Comparison of ENCODE assay signal across 22 mouse cellular contexts in genomic region chr1:92119303-92119702, GRCm38 (mm10).
A peak's percentile ranks its signal among the peaks of the same experiment; 100 is the strongest.
DNase-seq lines count a peak whose midpoint lies in the region; ATAC-seq and TF ChIP-seq lines count a peak whose summit lies in the region.
"Had no signal": no experiment of that assay in that cellular context is flagged by ENCODE, and none has a peak within 500 bp of the region (broad histone marks: within the 10 kb centered on the region; RNA-seq: fewer than 3 reads in every experiment).

No protein-coding gene starts in this region.

- ATAC-seq in kidney, embryonic 15.5 days (replicated peaks; ENCODE audit: low FRiP score), result no peak
- ATAC-seq: intestine, postnatal 0 days; liver, embryonic 12.5 days; midbrain, embryonic 15.5 days had no signal

- no peak overlapping the region for H3K9ac ChIP-seq in kidney, embryonic 15.5 days
- H3K9ac ChIP-seq: hindbrain, embryonic 15.5 days; limb, embryonic 12.5 days; liver, embryonic 12.5 days; midbrain, embryonic 15.5 days; stomach, embryonic 15.5 days had no signal

- peaks cover 12% of the 10 kb centered on the region for H3K4me1 ChIP-seq in heart, embryonic 10.5 days
- H3K4me1 ChIP-seq in E14TG2a.4 (replicated peaks; ENCODE audit: low read depth, low read length), result peaks cover 87% of the 10 kb centered on the region
- H3K4me1 ChIP-seq in cerebellum, adult 2 months (ENCODE audit: control insufficient read depth, insufficient read depth, low read length), result peaks cover 21% of the 10 kb centered on the region
- H3K4me1 ChIP-seq in kidney, embryonic 15.5 days, result peaks cover 8% of the 10 kb centered on the region; the same call in 1 of the 2 replicates
- H3K4me1 ChIP-seq: hindbrain, embryonic 15.5 days; midbrain, embryonic 15.5 days had no signal

- H3K9me3 ChIP-seq in heart, embryonic 10.5 days, result no peaks in the 10 kb centered on the region
- H3K9me3 ChIP-seq in E14TG2a.4 (ENCODE audit: low read length), result no peaks in the 10 kb centered on the region
- no peaks in the 10 kb centered on the region for H3K9me3 ChIP-seq in kidney, embryonic 15.5 days (replicated peaks)
- H3K9me3 ChIP-seq: embryonic facial prominence, embryonic 10.5 days; hindbrain, embryonic 15.5 days; limb, embryonic 12.5 days; liver, embryonic 12.5 days; midbrain, embryonic 15.5 days; stomach, embryonic 15.5 days had no signal

- TF ChIP-seq POLR2A in cerebellum, adult 2 months (IDR thresholded peaks at IDR 0.05; ENCODE audit: borderline replicate concordance, insufficient read depth, low read length), result no peak

- no peaks in the 10 kb centered on the region for H3K27me3 ChIP-seq in heart, embryonic 10.5 days (ENCODE audit: insufficient read depth, poor library complexity, severe bottlenecking)
- H3K27me3 ChIP-seq in E14TG2a.4 (ENCODE audit: insufficient read depth, low read length), result no peaks in the 10 kb centered on the region
- no peaks in the 10 kb centered on the region for H3K27me3 ChIP-seq in cerebellum, adult 2 months (ENCODE audit: control insufficient read depth, insufficient read depth, low read length)
- H3K27me3 ChIP-seq in kidney, embryonic 15.5 days, result no peaks in the 10 kb centered on the region
- H3K27me3 ChIP-seq: hindbrain, embryonic 15.5 days; limb, embryonic 12.5 days; liver, embryonic 12.5 days; midbrain, embryonic 15.5 days; stomach, embryonic 15.5 days had no signal

- H3K27ac ChIP-seq in heart, embryonic 10.5 days, result peak overlapping the region; percentile 3; the same call in 1 of the 2 replicates
- H3K27ac ChIP-seq in cerebellum, adult 2 months (ENCODE audit: insufficient read depth, low read length), result no peak overlapping the region
- H3K27ac ChIP-seq in kidney, embryonic 15.5 days, result no peak overlapping the region
- H3K27ac ChIP-seq: embryonic facial prominence, embryonic 10.5 days; hindbrain, embryonic 15.5 days; limb, embryonic 12.5 days; liver, embryonic 12.5 days; midbrain, embryonic 15.5 days; stomach, embryonic 15.5 days had no signal

- H3K4me3 ChIP-seq in heart, embryonic 10.5 days, result no peak overlapping the region
- H3K4me3 ChIP-seq in E14TG2a.4 (replicated peaks; ENCODE audit: low read length), result peak overlapping the region; percentile 10; the same call in 1 of the 2 replicates
- H3K4me3 ChIP-seq in cerebellum, adult 2 months (replicated peaks; ENCODE audit: insufficient read depth, low read depth, low read length), result no peak overlapping the region
- no peak overlapping the region for H3K4me3 ChIP-seq in kidney, embryonic 15.5 days (replicated peaks)
- H3K4me3 ChIP-seq: embryonic facial prominence, embryonic 10.5 days; hindbrain, embryonic 15.5 days; limb, embryonic 12.5 days; liver, embryonic 12.5 days; midbrain, embryonic 15.5 days; myocyte; stomach, embryonic 15.5 days had no signal

- H3K4me2 ChIP-seq in kidney, embryonic 15.5 days, result no peak overlapping the region
- H3K4me2 ChIP-seq: heart, embryonic 11.5 days; hindbrain, embryonic 15.5 days; limb, embryonic 12.5 days; liver, embryonic 12.5 days; midbrain, embryonic 15.5 days; stomach, embryonic 15.5 days had no signal

- TF ChIP-seq CTCF in E14TG2a.4 (conservative IDR thresholded peaks at IDR 0.05; ENCODE audit: low read length), result no peak
- TF ChIP-seq CTCF in cerebellum, adult 2 months (IDR thresholded peaks at IDR 0.05; ENCODE audit: borderline replicate concordance, insufficient read depth, low read depth, low read length), result no peak

- WGBS in heart, embryonic 10.5 days, result 41% methylated on average over 5 of the region's 5 CpGs
- 63% methylated on average over 5 of the region's 5 CpGs for WGBS in cerebellum, adult 2 months
- 50% methylated on average over 5 of the region's 5 CpGs for WGBS in kidney, embryonic 15.5 days

- no peak for DNase-seq in heart, embryonic 10.5 days (ENCODE audit: low spot score)
- DNase-seq in heart, adult 8-10 months (ENCODE audit: low spot score), result no peak
- peak; percentile 68 for DNase-seq in CD4-positive helper T cell, adult 2 months (ENCODE audit: low read depth, low spot score)
- DNase-seq in ZHBTc4 (ENCODE audit: low read depth, low spot score), result peak; percentile 30
- DNase-seq in cerebellum, adult 2 months, result no peak
- DNase-seq: cerebellum, adult 9-10 months; gastrocnemius, postnatal 10 days; heart, postnatal 36 days; lung, adult 2 months; right cerebral cortex, postnatal 14 days; thymus, adult 18-20 months had no signal

- H3K36me3 ChIP-seq in heart, embryonic 10.5 days, result no peaks in the 10 kb centered on the region
- H3K36me3 ChIP-seq in E14TG2a.4 (ENCODE audit: insufficient read depth, low read length), result peaks cover 51% of the 10 kb centered on the region
- no peaks in the 10 kb centered on the region for H3K36me3 ChIP-seq in kidney, embryonic 15.5 days
- H3K36me3 ChIP-seq: hindbrain, embryonic 15.5 days; liver, embryonic 12.5 days; midbrain, embryonic 15.5 days; stomach, embryonic 15.5 days had no signal

Comparison
In these comparisons a context has a peak if more than half of its experiments do, and no peak if none do; other contexts are left out.
1. DNase-seq: peak in CD4-positive helper T cell, adult 2 months (single experiment) and ZHBTc4 (single experiment); none in heart, embryonic 10.5 days (single experiment), heart, adult 8-10 months (single experiment) and cerebellum, adult 2 months (0 of 2).